In the genomic region with DNA sequence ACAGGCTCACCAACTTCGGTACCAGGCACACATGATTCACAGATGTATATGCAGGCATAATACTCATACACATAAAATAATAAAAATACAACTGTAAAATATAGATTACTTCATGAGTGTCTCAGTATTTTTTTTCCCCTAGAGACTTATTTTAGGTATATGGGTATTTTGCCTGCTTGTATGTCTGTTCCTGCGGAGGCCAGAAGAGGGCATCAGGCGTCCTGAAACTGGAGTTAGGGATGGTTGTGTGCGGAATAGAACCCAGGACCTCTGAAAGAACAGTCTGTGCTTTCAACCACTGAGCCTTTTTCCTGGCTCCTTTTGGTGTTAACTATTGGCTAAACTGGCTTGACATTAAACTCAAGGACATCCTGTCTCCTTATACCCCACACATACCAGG, we compare ENCODE assay signal across 15 mouse cellular contexts. TPM values are rescaled to one million over a fixed set of nuclear protein-coding genes. Genes with fewer than 3 reads are reported as not detected.
DNase-seq lines count a peak whose midpoint lies in the region; ATAC-seq and TF ChIP-seq lines count a peak whose summit lies in the region.
"Had no signal": no experiment of that assay in that cellular context is flagged by ENCODE, and none has a peak within 500 bp of the region (broad histone marks: within the 10 kb centered on the region; RNA-seq: fewer than 3 reads in every experiment).

No protein-coding gene starts in this region.

- H3K27me3 ChIP-seq in liver, embryonic 14.5 days (ENCODE audit: control insufficient read depth, insufficient read depth, low read length) = no peaks in the 10 kb centered on the region
- H3K27me3 ChIP-seq in liver, embryonic 12.5 days (replicated peaks) = no peaks in the 10 kb centered on the region
- no peaks in the 10 kb centered on the region for H3K27me3 ChIP-seq in ES-Bruce4 (ENCODE audit: control insufficient read depth, insufficient read depth, low read length, poor library complexity, severe bottlenecking)
- H3K27me3 ChIP-seq in forebrain, embryonic 14.5 days (replicated peaks; ENCODE audit: control insufficient read depth, insufficient read depth, low read length) = no peaks in the 10 kb centered on the region
- H3K27me3 ChIP-seq: limb, embryonic 15.5 days; midbrain, embryonic 13.5 days had no signal

- no peak overlapping the region for H3K4me3 ChIP-seq in gastrocnemius, adult 2 months
- H3K4me3 ChIP-seq in liver, embryonic 14.5 days (ENCODE audit: insufficient read depth in 1 of 2, low read depth in 2 of 2, low read length in 2 of 2) = no peak overlapping the region
- no peak overlapping the region for H3K4me3 ChIP-seq in liver, embryonic 12.5 days
- H3K4me3 ChIP-seq in ES-Bruce4 (ENCODE audit: low read depth, low read length) = no peak overlapping the region
- H3K4me3 ChIP-seq in forebrain, embryonic 14.5 days (ENCODE audit: low read depth, low read length) = no peak overlapping the region
- H3K4me3 ChIP-seq: limb, embryonic 15.5 days; midbrain, embryonic 13.5 days had no signal

- no peak for DNase-seq in gastrocnemius, adult 2 months
- no peak for DNase-seq in gastrocnemius, postnatal 4 days (ENCODE audit: low spot score in 2 of 2)
- no peak for DNase-seq in liver, embryonic 14.5 days (ENCODE audit: low read depth in 3 of 3, low spot score in 3 of 3)
- no peak for DNase-seq in forebrain, embryonic 14.5 days (ENCODE audit: low spot score)
- DNase-seq: adrenal gland, adult 2 months; gastrocnemius, postnatal 25 days; lung, postnatal 4 days; thymus, postnatal 4 days had no signal

- ATAC-seq in liver, embryonic 14.5 days (ENCODE audit: insufficient read depth) = no peak
- ATAC-seq in liver, embryonic 12.5 days = no peak
- 0 out of 2 replicates have a peak, but pooled peaks have one; percentile 29 for ATAC-seq in megakaryocyte progenitor cell, adult 5-6 weeks (replicated peaks; ENCODE audit: poor library complexity)
- ATAC-seq in forebrain, embryonic 14.5 days = no peak
- ATAC-seq: forebrain, embryonic 16.5 days; midbrain, embryonic 13.5 days had no signal

- no peak overlapping the region for H3K9ac ChIP-seq in liver, embryonic 14.5 days (replicated peaks)
- H3K9ac ChIP-seq in liver, embryonic 12.5 days = no peak overlapping the region
- H3K9ac ChIP-seq in ES-Bruce4 (ENCODE audit: low read depth, poor library complexity, severe bottlenecking) = no peak overlapping the region
- no peak overlapping the region for H3K9ac ChIP-seq in forebrain, embryonic 14.5 days (ENCODE audit: low read length)
- H3K9ac ChIP-seq: hindbrain, embryonic 14.5 days; limb, embryonic 15.5 days; midbrain, embryonic 13.5 days had no signal

- TF ChIP-seq EP300 in liver, embryonic 14.5 days (IDR thresholded peaks at IDR 0.05; ENCODE audit: low read depth) = no peak
- TF ChIP-seq EP300 in ES-Bruce4 (IDR thresholded peaks at IDR 0.05; ENCODE audit: insufficient read depth, low read depth, low read length) = no peak

- TF ChIP-seq CTCF in gastrocnemius, adult 2 months (IDR thresholded peaks at IDR 0.05) = peak; percentile 40
- TF ChIP-seq CTCF in liver, embryonic 14.5 days (IDR thresholded peaks at IDR 0.05; ENCODE audit: low read depth) = peak; percentile 49
- peak; percentile 47 for TF ChIP-seq CTCF in ES-Bruce4 (IDR thresholded peaks at IDR 0.05; ENCODE audit: low read depth, low read length)

- H3K4me2 ChIP-seq in liver, embryonic 14.5 days (ENCODE audit: low read depth) = no peak overlapping the region
- no peak overlapping the region for H3K4me2 ChIP-seq in liver, embryonic 12.5 days
- no peak overlapping the region for H3K4me2 ChIP-seq in forebrain, embryonic 14.5 days (ENCODE audit: low read length)
- H3K4me2 ChIP-seq: hindbrain, embryonic 14.5 days; limb, embryonic 15.5 days; midbrain, embryonic 13.5 days had no signal

- intact Hi-C loops in gastrocnemius, adult 2 months (cut with DNase I) = no loop called here

- H3K9me3 ChIP-seq in liver, embryonic 14.5 days (ENCODE audit: control insufficient read depth, low read length) = no peaks in the 10 kb centered on the region
- H3K9me3 ChIP-seq in liver, embryonic 12.5 days (replicated peaks) = no peaks in the 10 kb centered on the region
- no peaks in the 10 kb centered on the region for H3K9me3 ChIP-seq in ES-Bruce4 (replicated peaks; ENCODE audit: control insufficient read depth, insufficient read depth, low read length, poor library complexity, severe bottlenecking)
- H3K9me3 ChIP-seq in forebrain, embryonic 14.5 days (replicated peaks; ENCODE audit: control insufficient read depth, low read length) = no peaks in the 10 kb centered on the region
- H3K9me3 ChIP-seq: limb, embryonic 15.5 days; midbrain, embryonic 13.5 days had no signal

- H3K36me3 ChIP-seq in liver, embryonic 14.5 days (replicated peaks; ENCODE audit: control insufficient read depth, insufficient read depth, low read depth) = peaks cover 65% of the 10 kb centered on the region
- peaks cover 97% of the 10 kb centered on the region for H3K36me3 ChIP-seq in liver, embryonic 12.5 days
- peaks cover 46% of the 10 kb centered on the region for H3K36me3 ChIP-seq in ES-Bruce4 (ENCODE audit: control insufficient read depth, insufficient read depth, low read length, poor library complexity, severe bottlenecking)
- H3K36me3 ChIP-seq in forebrain, embryonic 14.5 days (ENCODE audit: control insufficient read depth, insufficient read depth, low read length) = peaks cover 90% of the 10 kb centered on the region

- no peak overlapping the region for H3K27ac ChIP-seq in gastrocnemius, adult 2 months
- H3K27ac ChIP-seq in liver, embryonic 14.5 days = no peak overlapping the region
- H3K27ac ChIP-seq in liver, embryonic 12.5 days = no peak overlapping the region
- H3K27ac ChIP-seq in ES-Bruce4 (ENCODE audit: insufficient read depth, low read length) = no peak overlapping the region
- no peak overlapping the region for H3K27ac ChIP-seq in forebrain, embryonic 14.5 days (ENCODE audit: low read depth, low read length)
- H3K27ac ChIP-seq: hindbrain, embryonic 14.5 days; limb, embryonic 15.5 days; midbrain, embryonic 13.5 days had no signal

- WGBS in liver, embryonic 14.5 days (ENCODE audit: insufficient replicate concordance) = 81% methylated on average over 4 of the region's 4 CpGs
- WGBS in liver, embryonic 12.5 days (ENCODE audit: insufficient replicate concordance) = 82% methylated on average over 4 of the region's 4 CpGs
- WGBS in forebrain, embryonic 14.5 days = 83% methylated on average over 4 of the region's 4 CpGs

- H3K4me1 ChIP-seq in liver, embryonic 14.5 days (replicated peaks; ENCODE audit: control insufficient read depth in 2 of 2, insufficient read depth in 2 of 2, low read length in 1 of 2) = no peaks in the 10 kb centered on the region
- no peaks in the 10 kb centered on the region for H3K4me1 ChIP-seq in liver, embryonic 12.5 days
- H3K4me1 ChIP-seq in ES-Bruce4 (ENCODE audit: control insufficient read depth, insufficient read depth, low read length) = no peaks in the 10 kb centered on the region
- H3K4me1 ChIP-seq in forebrain, embryonic 14.5 days (ENCODE audit: control insufficient read depth, insufficient read depth, low read length) = no peaks in the 10 kb centered on the region
- H3K4me1 ChIP-seq: limb, embryonic 15.5 days; midbrain, embryonic 13.5 days had no signal

- TF ChIP-seq POLR2A in ES-Bruce4 (IDR thresholded peaks at IDR 0.05; ENCODE audit: insufficient read depth, low read length) = no peak

RNA-seq across cellular contexts. Expression of a gene that starts 40.5 kb away (rescaled TPM):
- total RNA-seq in gastrocnemius, adult 2 months (2021) = 1 to 10 TPM; 2.9 to 3.3 TPM
- total RNA-seq in gastrocnemius, postnatal 4 days (2021) = 10 to 100 TPM; 25.6 to 37.2 TPM
- 12.6 and 12.7 TPM in 2 replicates for polyA plus RNA-seq in liver, embryonic 14.5 days (2012; rRNA removed)
- 5.9 and 7.6 TPM in 2 replicates for polyA plus RNA-seq in liver, embryonic 14.5 days (2014; fragmentation: Nextera tagmentation; extraction: Ambion mirVana)
- polyA plus RNA-seq in liver, embryonic 12.5 days (2016; fragmentation: Nextera tagmentation; extraction: Ambion mirVana) = 31.1 and 32.9 TPM in 2 replicates
- 79.3 and 80.6 TPM in 2 replicates for polyA plus RNA-seq in ES-Bruce4 (2011; ENCODE audit: insufficient read depth, insufficient read length, low read depth, missing spikeins)
- total RNA-seq in megakaryocyte progenitor cell, adult 5-6 weeks (2015) = 6.5 and 8.5 TPM in 2 replicates
- total RNA-seq in megakaryocyte progenitor cell, adult 5-6 weeks (2017) = 14.0 and 14.4 TPM in 2 replicates
- 5.2 and 6.8 TPM in 2 replicates for polyA plus RNA-seq in forebrain, embryonic 14.5 days (2014; fragmentation: Nextera tagmentation; extraction: Ambion mirVana)
